Mouse (Mus musculus) midbrain, embryonic 10.5 days (tissue): ENCODE data around the gene Oas1a. TPM values are rescaled to one million over a fixed set of nuclear protein-coding genes. Genes with fewer than 3 reads are reported as not detected.
"Not testable (repeated sequence)": the region's sequence is repeated elsewhere in the genome, so short reads cannot be mapped to it uniquely, and the experiment has no call there.

ENCODE experiments used
- DNase-seq: peaks from one replicate; pipeline ENCODE4 v3.0.0-alpha.2; 2017; ENCODE audit warnings: low spot score
- H3K27ac ChIP-seq: fragments of 300-500 bp; sonication (generic); replicated peaks from 2 replicates; pipeline ENCODE4 v1.5.1; 2016; ENCODE audit warnings: mild to moderate bottlenecking
- H3K27me3 ChIP-seq: fragments of 300-500 bp; sonication (generic); 2 replicates; pipeline ENCODE4 v1.6.1; 2016; ENCODE audit warnings: low read depth, mild to moderate bottlenecking; ENCODE audit not compliant: poor library complexity, severe bottlenecking
- H3K36me3 ChIP-seq: fragments of 300-500 bp; sonication (generic); 2 replicates; pipeline ENCODE4 v1.6.1; 2016; ENCODE audit warnings: mild to moderate bottlenecking, moderate library complexity
- H3K4me1 ChIP-seq: fragments of 300-500 bp; sonication (generic); 2 replicates; pipeline ENCODE4 v1.6.1; 2016
- H3K4me3 ChIP-seq: fragments of 300-500 bp; sonication (generic); 2 replicates; pipeline ENCODE4 v1.5.1; 2016; ENCODE audit warnings: mild to moderate bottlenecking, moderate library complexity
- H3K9me3 ChIP-seq: fragments of 300-500 bp; sonication (generic); replicated peaks from 2 replicates; pipeline ENCODE4 v1.6.1; 2016; ENCODE audit warnings: mild to moderate bottlenecking
- WGBS: fragments of 180-500 bp; shearing (Covaris S2); methylation state at CpG from one replicate; pipeline ENCODE4 v1.1.7; 2016; 5-methylcytosine and 5-hydroxymethylcytosine counted together
- polyA plus RNA-seq: library from polyadenylated mRNA; unstranded; fragments of >200 nt; fragmentation: Nextera tagmentation; extraction: Ambion mirVana; gene quantifications from 2 replicates; pipeline ENCODE4 v1.2.1, GENCODE M21; 2016

Oas1a gene
- polyA plus RNA-seq, 1 experiment from 2014 or later: 0.36 TPM

DNA sequence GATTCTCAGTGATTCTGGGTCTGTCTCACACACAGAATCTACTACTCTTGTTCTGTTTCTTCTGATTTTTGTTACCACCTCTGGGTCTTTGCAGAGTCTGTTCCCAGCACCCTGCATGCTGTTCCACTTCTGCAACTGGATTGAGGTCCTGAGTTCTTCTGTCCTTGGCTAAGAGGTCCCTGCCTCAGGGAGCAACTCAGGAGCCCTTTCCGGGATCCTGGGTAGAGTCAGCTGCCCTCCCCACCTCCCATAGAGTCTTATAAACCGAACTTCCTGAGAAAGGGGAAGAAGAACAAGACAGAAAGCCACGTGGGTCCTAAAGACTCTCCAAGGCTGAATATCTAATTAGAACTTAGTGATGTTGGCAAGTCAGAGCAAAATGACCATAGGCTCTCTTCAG is 16.3 kb downstream of the Oas1a start:
- Histone ChIP-seq H3K9me3 (no peaks in the 10 kb centered on the region), H3K4me3 (no peak overlapping the region), H3K27me3 (no peaks in the 10 kb centered on the region), H3K4me1 (no peaks in the 10 kb centered on the region), H3K27ac (no peak overlapping the region), H3K36me3 (no peaks in the 10 kb centered on the region)
- no peak for DNase-seq
- 61% methylated on average over 3 of the region's 3 CpGs for WGBS

DNA sequence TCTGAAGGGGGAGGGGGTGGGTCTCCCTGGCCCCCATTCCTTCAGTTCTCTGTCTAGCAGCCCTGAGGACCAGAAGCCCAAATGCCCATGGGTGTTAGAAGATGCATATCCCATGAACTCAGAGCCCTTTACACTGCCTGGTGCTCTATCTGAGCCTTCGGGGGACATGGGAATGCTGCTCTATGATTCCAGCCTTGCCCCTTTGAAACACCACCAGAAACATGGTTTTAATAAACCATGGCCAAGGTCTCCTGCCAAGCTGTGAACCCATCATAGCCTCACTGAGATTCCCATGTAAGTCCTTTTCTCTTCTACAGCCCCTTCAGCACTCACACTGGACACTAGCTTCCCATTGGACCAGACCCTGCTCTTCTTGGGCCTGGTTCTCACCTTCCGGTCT is 17.3 kb downstream of the Oas1a start:
- no peak for DNase-seq
- H3K27ac ChIP-seq: no peak overlapping the region
- WGBS: 87% methylated on average over 2 of the region's 2 CpGs
- no peaks in the 10 kb centered on the region for H3K27me3 ChIP-seq
- H3K4me1 ChIP-seq: no peaks in the 10 kb centered on the region
- no peaks in the 10 kb centered on the region for H3K36me3 ChIP-seq
- H3K4me3 ChIP-seq: no peak overlapping the region
- no peaks in the 10 kb centered on the region for H3K9me3 ChIP-seq

DNA sequence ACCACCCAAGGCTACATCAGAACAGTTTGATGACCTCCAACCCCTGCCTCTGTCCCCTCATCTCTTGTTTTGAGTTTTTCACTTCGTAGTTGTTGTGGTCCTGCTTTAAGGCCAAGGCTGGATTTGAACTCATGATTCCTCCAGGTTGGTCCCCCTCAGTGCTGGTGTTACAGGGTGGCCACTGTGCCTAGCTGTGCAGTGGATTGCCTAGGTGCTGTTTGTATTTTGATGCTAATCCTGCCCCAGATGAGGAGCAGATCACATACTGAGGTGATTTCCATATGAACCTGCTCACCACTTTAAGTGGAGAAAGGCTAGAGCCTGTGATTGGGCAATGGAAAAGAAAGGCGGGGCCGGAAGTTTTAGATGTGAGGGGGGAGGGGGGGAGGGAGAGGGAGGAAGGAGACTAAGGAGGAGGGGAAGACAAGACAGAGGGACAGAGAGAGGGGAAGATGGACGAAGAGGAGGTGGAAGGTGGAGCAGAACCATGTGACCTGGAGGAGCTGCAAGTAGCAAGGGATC is 19.0 kb downstream of the Oas1a start:
- not testable (repeated sequence) for H3K27ac ChIP-seq, H3K4me1 ChIP-seq, DNase-seq, H3K9me3 ChIP-seq, H3K4me3 ChIP-seq, H3K27me3 ChIP-seq, H3K36me3 ChIP-seq
- 42% methylated on average over 4 of the region's 4 CpGs for WGBS

DNA sequence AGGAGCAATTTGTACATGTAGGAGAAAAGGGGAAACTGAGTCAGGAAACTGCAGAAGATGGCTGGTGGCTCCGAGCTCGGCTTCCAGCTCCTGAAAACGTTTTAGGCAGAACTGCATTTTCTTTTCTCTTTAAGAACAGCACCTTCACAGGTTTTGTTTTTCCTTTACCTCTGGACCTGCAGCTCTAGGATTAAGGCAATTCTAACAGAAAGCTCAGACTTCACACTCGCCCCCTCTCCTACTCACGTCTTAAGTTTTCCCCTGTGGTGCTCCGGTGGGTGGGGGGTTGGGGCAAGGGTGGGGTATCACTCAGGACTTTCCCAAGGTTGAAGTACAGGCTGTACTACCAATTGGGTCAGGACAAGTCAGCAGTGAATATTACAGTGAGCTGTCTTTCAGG is 19.5 kb downstream of the Oas1a start:
- H3K36me3 ChIP-seq: no peaks in the 10 kb centered on the region
- WGBS: 62% methylated on average over 6 of the region's 6 CpGs
- H3K4me3 ChIP-seq: no peak overlapping the region
- no peaks in the 10 kb centered on the region for H3K4me1 ChIP-seq
- H3K9me3 ChIP-seq: no peaks in the 10 kb centered on the region
- no peak for DNase-seq
- H3K27me3 ChIP-seq: no peaks in the 10 kb centered on the region
- no peak overlapping the region for H3K27ac ChIP-seq

DNA sequence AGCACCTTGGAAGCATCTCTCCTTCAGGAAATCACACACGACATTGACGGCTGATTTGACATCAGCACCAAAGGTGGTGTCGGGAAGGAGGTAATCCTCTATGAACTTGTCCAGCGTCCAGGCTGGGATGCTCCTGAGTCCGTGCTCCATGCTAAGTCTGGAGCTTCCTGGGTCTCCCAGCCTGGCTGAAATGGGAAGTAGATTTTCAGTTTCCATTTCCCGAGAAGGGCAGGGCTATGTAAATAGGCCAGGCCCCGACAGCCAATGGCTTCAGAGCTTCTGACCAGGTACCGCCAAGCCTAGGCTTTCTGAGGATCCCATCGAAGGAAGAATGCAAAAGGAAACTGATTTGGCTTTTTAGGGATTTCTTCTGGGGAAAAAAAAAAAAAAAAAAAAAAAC is 19.9 kb downstream of the Oas1a start, which contains the start of gene Oas1g:
Gene Oas1g, minus strand, starts transcription at position 201 of the 400 bp plus-strand sequence.
- 37% methylated on average over 7 of the region's 9 CpGs for WGBS
- H3K9me3 ChIP-seq, H3K36me3 ChIP-seq, H3K27me3 ChIP-seq, DNase-seq, H3K27ac ChIP-seq, H3K4me3 ChIP-seq, H3K4me1 ChIP-seq: not testable (repeated sequence)

DNA sequence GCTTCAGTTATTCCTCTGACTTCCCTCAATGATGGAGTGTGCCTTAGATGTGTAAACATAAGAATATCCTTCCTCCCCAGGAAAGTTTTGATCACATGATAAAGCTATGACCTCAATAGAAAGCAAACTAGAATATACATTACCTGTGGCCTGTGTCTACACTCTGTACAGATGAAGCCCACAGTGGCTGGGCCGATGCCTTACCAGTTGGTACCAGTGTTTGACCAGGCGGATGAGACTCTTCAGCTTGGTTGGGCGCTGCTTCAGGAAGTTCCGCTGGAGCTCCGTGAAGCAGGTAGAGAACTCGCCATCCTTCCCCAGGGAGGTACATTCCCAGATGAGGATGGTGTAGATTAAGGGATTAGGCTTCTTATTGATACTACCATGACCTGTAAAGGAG is 25.6 kb downstream of the Oas1a start:
- H3K4me3 ChIP-seq, H3K27ac ChIP-seq, H3K4me1 ChIP-seq, H3K27me3 ChIP-seq, H3K36me3 ChIP-seq, H3K9me3 ChIP-seq, DNase-seq: not testable (repeated sequence)
- 93% methylated on average over 6 of the region's 6 CpGs for WGBS

DNA sequence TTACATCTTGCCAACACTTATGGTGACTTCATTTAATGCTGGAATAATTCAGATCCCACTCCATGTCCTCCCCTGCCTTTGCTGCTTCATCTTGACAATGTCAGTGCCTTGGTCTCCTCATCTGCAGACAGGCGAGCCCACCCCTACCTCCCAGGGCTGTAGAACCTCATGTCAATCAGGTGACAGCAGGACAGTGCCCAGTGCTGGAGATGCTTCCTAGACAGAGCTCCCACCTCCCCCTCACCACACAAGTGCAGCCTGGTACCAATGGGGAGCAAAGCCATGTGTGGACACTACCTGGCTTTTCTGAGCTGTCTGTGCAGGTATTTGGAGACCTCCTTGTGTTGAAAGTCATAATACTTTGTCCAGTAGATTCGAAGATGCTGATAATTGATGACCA is 28.5 kb downstream of the Oas1a start:
- whole genome bisulfite sequencing: 67% methylated on average over 2 of the region's 2 CpGs
- H3K27me3 ChIP-seq, H3K4me3 ChIP-seq, H3K4me1 ChIP-seq, H3K36me3 ChIP-seq, DNase-seq, H3K27ac ChIP-seq, H3K9me3 ChIP-seq: not testable (repeated sequence)

DNA sequence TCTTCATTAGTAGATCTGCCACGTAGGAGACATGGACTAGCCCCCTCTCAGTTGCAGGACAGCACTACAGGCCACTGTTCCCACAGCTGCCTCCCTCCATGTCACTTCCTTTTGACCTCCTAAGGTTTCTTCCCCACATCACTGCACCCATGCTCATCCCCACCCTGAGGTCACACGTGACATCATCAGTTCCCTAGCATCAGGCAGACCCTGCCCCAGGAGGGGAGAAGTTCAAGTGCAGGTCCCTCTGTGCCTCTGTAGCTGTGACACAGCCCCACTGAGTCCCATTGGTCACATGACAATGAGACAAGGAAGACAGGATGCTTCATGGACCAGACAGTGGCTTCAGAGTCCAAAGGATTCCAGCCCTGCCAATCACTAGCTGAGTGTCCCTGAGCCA is 29.9 kb downstream of the Oas1a start:
- WGBS: 77% methylated on average over 2 of the region's 2 CpGs
- not testable (repeated sequence) for H3K4me3 ChIP-seq, H3K36me3 ChIP-seq, H3K9me3 ChIP-seq, H3K27me3 ChIP-seq, DNase-seq, H3K27ac ChIP-seq, H3K4me1 ChIP-seq

DNA sequence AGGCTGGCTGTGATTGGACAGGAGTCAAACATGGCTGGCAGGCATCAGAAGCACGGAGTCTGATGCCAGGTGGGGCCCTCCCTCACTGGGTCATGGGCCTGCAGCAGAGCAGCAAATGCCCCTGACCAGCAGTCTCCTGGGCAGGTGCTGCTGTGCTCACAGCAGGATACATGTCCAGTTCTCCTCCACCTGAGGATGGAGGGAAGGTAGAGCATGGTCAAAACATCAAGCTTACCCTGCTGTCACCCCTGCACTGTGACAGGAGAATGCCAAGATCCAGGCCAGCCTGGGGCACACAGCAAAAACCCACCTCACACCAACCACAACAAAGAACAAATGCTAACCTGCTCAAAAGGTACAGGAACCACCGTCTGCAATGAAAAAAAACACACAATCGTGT is 30.5 kb downstream of the Oas1a start:
- not testable (repeated sequence) for H3K27me3 ChIP-seq, H3K4me3 ChIP-seq, H3K4me1 ChIP-seq, DNase-seq, H3K27ac ChIP-seq, H3K36me3 ChIP-seq, H3K9me3 ChIP-seq
- 73% methylated on average over 2 of the region's 3 CpGs for WGBS

DNA sequence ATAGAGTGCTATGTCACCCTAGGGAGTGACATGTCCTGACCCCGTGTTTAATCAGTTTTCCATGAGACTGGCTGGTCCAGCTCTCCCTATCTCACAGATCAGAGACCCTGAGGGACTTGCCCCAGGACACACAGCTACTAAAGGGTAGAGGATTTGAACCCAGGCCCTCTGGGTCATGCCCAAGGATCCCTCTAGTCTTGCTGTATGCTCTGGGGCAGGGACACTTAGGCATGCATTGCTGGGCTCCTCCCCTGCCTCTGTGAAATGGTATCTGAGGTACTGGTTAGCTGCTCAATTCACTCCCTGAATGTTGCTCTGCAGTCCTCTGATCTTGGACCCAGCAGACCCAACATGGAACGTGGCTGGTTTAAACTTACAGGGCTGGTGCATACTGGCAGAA is 35.9 kb downstream of the Oas1a start:
- Histone ChIP-seq H3K9me3 (no peaks in the 10 kb centered on the region), H3K27ac (no peak overlapping the region), H3K27me3 (no peaks in the 10 kb centered on the region), H3K36me3 (no peaks in the 10 kb centered on the region), H3K4me1 (no peaks in the 10 kb centered on the region), H3K4me3 (no peak overlapping the region)
- WGBS: 61% methylated on average over 2 of the region's 2 CpGs
- DNase-seq: no peak

DNA sequence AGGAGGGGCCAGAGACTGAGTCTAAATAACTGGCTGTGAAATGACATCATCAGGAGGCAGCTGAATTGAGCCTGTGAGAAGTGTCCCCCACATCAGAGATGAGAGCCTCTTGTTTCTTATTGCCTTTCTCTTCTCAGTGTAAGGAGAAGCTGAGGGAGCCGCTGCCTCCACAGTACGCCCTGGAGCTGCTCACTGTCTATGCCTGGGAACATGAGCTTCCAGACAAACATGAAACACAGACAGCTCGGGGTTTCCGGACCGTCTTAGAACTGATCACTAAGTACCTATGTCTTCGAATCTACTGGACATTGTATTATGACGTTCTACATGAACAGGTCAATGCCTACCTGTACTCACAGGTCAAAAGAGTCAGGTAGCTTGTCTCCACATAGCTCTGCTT is 36.5 kb downstream of the Oas1a start:
- no peaks in the 10 kb centered on the region for H3K27me3 ChIP-seq
- no peak overlapping the region for H3K27ac ChIP-seq
- H3K4me1 ChIP-seq: no peaks in the 10 kb centered on the region
- no peaks in the 10 kb centered on the region for H3K9me3 ChIP-seq
- WGBS: 82% methylated on average over 7 of the region's 7 CpGs
- H3K4me3 ChIP-seq: no peak overlapping the region
- no peaks in the 10 kb centered on the region for H3K36me3 ChIP-seq
- DNase-seq: no peak

DNA sequence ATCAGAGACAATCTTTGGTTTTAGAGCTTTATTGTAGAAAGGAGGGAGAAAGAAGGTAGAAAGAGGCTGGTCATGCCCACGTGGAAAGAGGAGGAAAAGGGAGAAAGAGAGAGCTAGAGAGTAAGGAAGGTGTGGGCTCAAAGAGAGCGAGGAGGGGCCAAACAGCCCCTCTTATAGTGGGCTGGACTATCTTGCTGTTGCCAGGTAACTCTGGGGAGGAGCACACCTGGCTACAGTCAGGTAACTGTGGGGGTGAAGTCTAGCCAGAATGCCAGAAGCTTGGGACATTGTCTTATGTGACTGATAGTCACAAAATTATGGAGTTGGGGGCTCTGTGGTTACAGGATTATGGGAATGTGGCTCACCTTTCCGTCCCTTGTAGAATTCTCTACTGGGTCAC is 37.2 kb downstream of the Oas1a start:
- no peaks in the 10 kb centered on the region for H3K9me3 ChIP-seq
- DNase-seq: no peak
- H3K27ac ChIP-seq: no peak overlapping the region
- 61% methylated on average over 3 of the region's 3 CpGs for WGBS
- no peaks in the 10 kb centered on the region for H3K27me3 ChIP-seq
- H3K4me3 ChIP-seq: no peak overlapping the region
- H3K4me1 ChIP-seq: no peaks in the 10 kb centered on the region
- no peaks in the 10 kb centered on the region for H3K36me3 ChIP-seq

DNA sequence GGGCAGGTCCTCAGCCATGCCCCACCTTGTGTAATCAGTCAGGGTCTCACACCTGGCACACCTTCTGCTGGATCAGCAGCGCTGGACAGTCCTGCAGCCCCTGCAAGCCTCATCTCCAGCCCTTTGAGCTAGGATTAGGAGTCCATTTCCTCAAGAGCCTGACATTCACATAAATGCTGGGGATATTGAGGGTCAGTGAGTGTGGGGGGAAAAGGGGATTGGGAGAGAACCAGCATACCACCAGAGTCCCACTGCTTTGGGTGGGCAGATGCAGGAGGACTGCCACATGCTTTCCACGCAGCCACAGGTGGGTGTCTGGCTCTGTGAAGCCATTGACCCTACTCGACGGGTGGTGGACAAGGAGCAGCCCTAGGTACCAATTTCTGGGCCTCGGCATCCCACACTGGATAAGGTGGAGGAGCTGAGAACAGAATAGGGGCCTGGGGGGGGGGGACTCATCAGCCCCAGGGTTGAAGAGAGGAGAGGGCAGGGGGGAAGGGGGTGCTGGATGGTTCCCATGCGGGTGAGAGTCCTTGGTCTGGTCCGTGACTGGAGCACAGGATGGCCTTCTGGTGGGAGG is 37.8 kb downstream of the Oas1a start:
- H3K4me1 ChIP-seq: no peaks in the 10 kb centered on the region
- H3K27me3 ChIP-seq: no peaks in the 10 kb centered on the region
- no peak for DNase-seq
- H3K27ac ChIP-seq: no peak overlapping the region
- H3K36me3 ChIP-seq: no peaks in the 10 kb centered on the region
- H3K9me3 ChIP-seq: no peaks in the 10 kb centered on the region
- WGBS: 81% methylated on average over 7 of the region's 7 CpGs
- no peak overlapping the region for H3K4me3 ChIP-seq

DNA sequence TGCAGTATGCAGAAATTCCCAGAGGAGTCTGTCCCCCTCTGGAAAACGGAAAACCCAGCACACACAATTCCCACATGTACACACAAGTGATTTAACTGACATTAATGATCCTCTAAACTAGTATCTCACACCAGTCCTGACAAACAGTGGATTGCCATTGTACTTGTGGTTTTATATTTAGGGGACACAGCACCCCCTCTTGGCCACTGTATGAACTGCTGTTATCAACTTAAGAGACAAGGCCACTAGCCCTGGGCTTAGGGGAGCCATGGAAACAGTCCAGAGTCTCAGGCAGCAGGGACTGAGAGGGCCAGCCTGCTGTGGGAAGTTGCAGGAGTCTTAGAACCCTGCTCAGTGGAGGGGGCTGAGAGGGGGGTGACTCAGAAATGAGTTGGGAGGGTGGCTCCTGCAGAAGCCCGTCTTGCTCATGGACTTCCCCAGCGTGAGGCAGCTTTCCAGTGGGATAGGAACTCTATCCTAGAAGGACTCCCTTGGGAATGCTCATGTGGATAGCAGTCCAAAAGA is 41.9 kb downstream of the Oas1a start:
- 79% methylated on average over 3 of the region's 3 CpGs for WGBS

More for the DNA sequence above, 41.9 kb downstream of the Oas1a start:
- Histone ChIP-seq H3K4me1 (no peaks in the 10 kb centered on the region), H3K4me3 (no peak overlapping the region), H3K27ac (no peak overlapping the region), H3K36me3 (no peaks in the 10 kb centered on the region), H3K9me3 (no peaks in the 10 kb centered on the region), H3K27me3 (no peaks in the 10 kb centered on the region)
- DNase-seq: no peak
